Mouse (Mus musculus): ENCODE results near the gene Utf1.

DNA sequence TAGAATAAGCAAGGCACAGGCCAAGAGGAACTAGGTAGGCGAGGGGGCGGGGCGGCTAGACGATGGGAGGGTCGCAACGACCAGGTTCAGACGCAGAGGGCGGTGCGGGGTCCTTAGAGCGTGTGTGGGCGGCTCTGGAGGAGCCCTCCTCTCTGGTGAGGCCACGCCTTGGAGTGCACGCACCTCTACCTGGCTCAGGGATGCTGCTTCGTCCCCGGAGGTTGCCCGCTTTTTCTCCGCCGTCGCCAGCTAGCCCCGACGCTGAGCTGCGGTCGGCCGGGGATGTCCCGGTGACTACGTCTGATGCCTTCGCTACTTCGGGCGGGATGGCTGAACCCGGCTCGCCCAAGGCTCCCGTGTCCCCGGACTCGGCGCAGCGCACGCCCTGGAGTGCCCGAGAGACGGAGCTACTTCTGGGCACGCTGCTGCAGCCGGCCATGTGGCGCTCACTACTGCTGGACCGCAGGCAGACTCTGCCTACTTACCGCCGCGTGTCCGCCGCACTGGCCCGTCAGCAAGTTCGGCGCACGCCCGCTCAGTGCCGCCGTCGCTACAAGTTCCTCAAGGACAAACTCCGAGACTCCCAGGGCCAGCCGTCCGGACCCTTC, at the start of gene Utf1:
- no peak for TF ChIP-seq CTCF (IDR thresholded peaks at IDR 0.05; ENCODE audit: low read depth, low read length)
- peak; percentile 97 for TF ChIP-seq POLR2A (IDR thresholded peaks at IDR 0.05; ENCODE audit: insufficient read depth, low read length)
